Mouse (Mus musculus): ENCODE results near the gene Myh11.

DNA sequence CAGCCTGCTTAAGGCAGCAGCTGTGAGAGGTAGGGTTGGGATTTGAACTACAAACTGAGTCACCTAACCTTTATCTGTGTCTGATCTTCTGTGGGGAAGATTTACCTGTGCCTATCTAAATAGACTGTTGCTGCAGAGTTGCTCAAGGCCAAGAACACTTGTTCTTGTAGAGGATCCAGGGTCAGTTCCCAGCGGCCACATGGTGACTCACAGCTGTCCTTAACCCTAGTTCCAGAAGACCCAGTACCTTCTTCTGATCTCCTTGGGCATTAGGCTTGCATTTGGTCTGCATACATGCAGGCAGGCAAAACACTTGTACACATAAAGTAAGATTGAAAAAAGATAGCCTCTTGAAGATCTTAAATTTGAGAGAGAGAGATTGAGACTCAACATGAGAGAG is 121.5 kb downstream of the Myh11 start:
- TF ChIP-seq POLR2A (IDR thresholded peaks at IDR 0.05; ENCODE audit: extremely low read depth, insufficient read depth, low read length) (no peak), CTCF (IDR thresholded peaks at IDR 0.05; ENCODE audit: extremely low read depth, insufficient read depth, low read length) (no peak)
